Mouse (Mus musculus): ENCODE data around the gene Car5a.

DNA sequence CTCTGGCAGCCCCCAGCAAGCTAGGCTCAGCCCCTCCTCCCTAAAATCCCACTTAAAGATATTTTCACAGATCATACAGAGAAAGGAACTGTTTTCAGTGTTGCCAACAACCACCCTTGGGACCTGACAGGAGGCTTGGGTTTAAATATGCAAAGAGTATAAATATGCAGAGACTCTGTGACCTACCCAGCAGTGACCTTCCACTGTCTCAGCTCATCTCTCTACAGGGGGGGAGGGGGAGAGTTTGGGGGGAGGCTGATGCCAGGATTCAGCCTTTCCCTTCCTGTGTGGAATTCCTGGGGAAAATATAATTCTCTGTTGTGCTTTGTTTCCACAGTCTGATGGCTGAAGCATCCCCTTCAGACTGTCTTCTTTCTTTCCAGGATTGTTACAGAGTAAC is 9.8 kb downstream of the Car5a start:
- TF ChIP-seq POLR2AphosphoS2 (IDR thresholded peaks at IDR 0.05; ENCODE audit: low read length), result no peak
- no peak for TF ChIP-seq EP300 (IDR thresholded peaks at IDR 0.05; ENCODE audit: low read depth in 1 of 2, low read length in 2 of 2)
- TF ChIP-seq CTCF (IDR thresholded peaks at IDR 0.05 in 2 of 3, conservative IDR thresholded peaks at IDR 0.05 in 1 of 3; ENCODE audit: control insufficient read depth in 1 of 3, insufficient read depth in 1 of 3, low read depth in 2 of 3, low read length in 3 of 3, poor library complexity in 1 of 3, severe bottlenecking in 1 of 3), result no peak
- no peak for TF ChIP-seq RCOR1 (IDR thresholded peaks at IDR 0.05; ENCODE audit: low read depth, low read length)
- no peak for TF ChIP-seq MAX (IDR thresholded peaks at IDR 0.05; ENCODE audit: low read length)
- TF ChIP-seq MYC (IDR thresholded peaks at IDR 0.05; ENCODE audit: low read depth, low read length), result no peak
- no peak for TF ChIP-seq E2F4 (IDR thresholded peaks at IDR 0.05; ENCODE audit: borderline replicate concordance, low read depth, low read length)
